Mouse (Mus musculus): ENCODE measurements around the gene Il12rb2. TPM values are rescaled to one million over a fixed set of nuclear protein-coding genes. Genes with fewer than 3 reads are reported as not detected.

The Il12rb2 gene
- total and polyA plus RNA-seq, 3 experiments = 0.08 TPM; not detected in 2

DNA sequence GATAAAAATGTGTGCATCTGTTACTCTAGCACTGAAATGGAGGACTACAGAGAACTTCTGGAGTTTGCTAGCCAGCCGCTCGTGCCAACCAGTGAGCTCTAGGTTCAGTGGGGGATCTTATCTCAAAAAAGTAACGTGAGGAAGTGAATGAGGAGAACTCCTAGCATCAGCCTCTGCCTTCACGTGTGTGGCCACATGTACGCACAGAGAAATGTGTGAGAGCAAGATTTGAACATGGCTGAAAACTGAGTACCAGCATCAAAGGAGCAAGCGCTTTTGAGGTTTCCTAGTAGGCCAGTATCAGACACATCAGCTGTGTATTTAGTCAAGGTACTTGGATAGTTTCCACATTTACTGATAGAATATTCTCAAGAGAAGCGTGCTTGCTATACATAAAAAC lies 111.1 kb downstream of the Il12rb2 start:
- H3K9ac ChIP-seq (ENCODE audit: insufficient read depth, low read depth) = no peak overlapping the region
- DNase-seq (ENCODE audit: extremely low read depth) = no peak
- no peaks in the 10 kb centered on the region for H3K27me3 ChIP-seq (replicated peaks)

DNA sequence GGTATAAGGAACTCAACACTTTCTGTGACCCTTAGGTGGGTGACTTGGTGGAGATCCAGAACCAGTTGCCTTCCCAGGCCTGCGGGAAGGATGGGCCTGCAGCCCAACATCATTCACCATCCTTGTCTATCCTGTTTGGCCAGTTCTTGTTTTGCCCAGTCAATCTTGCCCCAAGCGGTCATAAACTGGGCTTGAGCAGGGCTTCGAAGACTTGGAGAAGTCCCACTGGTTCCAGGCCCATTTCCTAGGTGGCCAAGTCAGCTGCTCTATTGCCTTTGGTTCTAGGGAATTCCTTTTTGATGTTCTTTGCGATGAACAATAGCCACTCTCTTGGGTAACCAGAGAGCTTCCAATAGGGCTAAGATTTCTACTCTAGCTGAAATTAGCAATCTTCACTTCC lies 124.9 kb downstream of the Il12rb2 start:
- Histone ChIP-seq H3K79me2 (replicated peaks; ENCODE audit: control insufficient read depth, extremely low read depth, insufficient read depth, poor library complexity, severe bottlenecking) (no peaks in the 10 kb centered on the region), H3K36me3 (replicated peaks in 1 of 2; ENCODE audit: control insufficient read depth in 1 of 2, insufficient read depth in 1 of 2, low read length in 1 of 2) (no peaks in the 10 kb centered on the region), H3K4me2 (ENCODE audit: insufficient read depth, low read depth, poor library complexity, severe bottlenecking) (no peak overlapping the region), H3K27me3 (replicated peaks) (no peaks in the 10 kb centered on the region), H3K4me1 (ENCODE audit: control insufficient read depth in 1 of 2, insufficient read depth in 2 of 2) (no peaks in the 10 kb centered on the region), H3K4me3 (replicated peaks in 1 of 3; ENCODE audit: low read depth in 2 of 3, low read length in 2 of 3, poor library complexity in 1 of 3) (no peak overlapping the region), H3K27ac (ENCODE audit: insufficient read depth, low read depth) (no peak overlapping the region), H3K9me3 (replicated peaks; ENCODE audit: low read length) (no peaks in the 10 kb centered on the region), H3K9ac (ENCODE audit: insufficient read depth, low read depth) (no peak overlapping the region)
- DNase-seq (ENCODE audit: extremely low read depth) = no peak
- dilution Hi-C loops (cut with MboI; ENCODE audit: extremely low pct_ligation_motif_present, extremely low pct_unique_long_range_greater_than_20kb, low sequenced_read_pairs) = no loop called here
- in situ Hi-C loops (cut with MboI; ENCODE audit: low pct_ligation_motif_present, low pct_unique_long_range_greater_than_20kb, low sequenced_read_pairs) = no loop called here
- TF ChIP-seq MYC (IDR thresholded peaks at IDR 0.05; ENCODE audit: low read depth, low read length) (no peak), KAT2A (IDR thresholded peaks at IDR 0.05; ENCODE audit: insufficient replicate concordance, low read length) (no peak), USF2 (conservative IDR thresholded peaks at IDR 0.05; ENCODE audit: low read depth, low read length) (no peak), IRF4 (IDR thresholded peaks at IDR 0.05; ENCODE audit: low read depth, low read length) (no peak), E2F4 (IDR thresholded peaks at IDR 0.05; ENCODE audit: insufficient replicate concordance, low read depth, low read length) (no peak), RAD21 (IDR thresholded peaks at IDR 0.05; ENCODE audit: low read depth, low read length) (no peak), NELFE (IDR thresholded peaks at IDR 0.05; ENCODE audit: low read depth, low read length) (no peak), ZNF384 (IDR thresholded peaks at IDR 0.05; ENCODE audit: low read depth, low read length) (no peak), NRF1 (IDR thresholded peaks at IDR 0.05; ENCODE audit: low read depth, low read length) (no peak), GABPA (IDR thresholded peaks at IDR 0.05; ENCODE audit: insufficient replicate concordance, low read depth, low read length) (no peak), SIN3A (IDR thresholded peaks at IDR 0.05; ENCODE audit: low read length) (no peak), ETS1 (conservative IDR thresholded peaks at IDR 0.05; ENCODE audit: low read depth, low read length) (no peak), MAFK (IDR thresholded peaks at IDR 0.05; ENCODE audit: insufficient replicate concordance, low read length) (no peak), JUND (conservative IDR thresholded peaks at IDR 0.05; ENCODE audit: low read depth, low read length) (no peak)

More for the DNA sequence above, 111.1 kb downstream of the Il12rb2 start:
- Histone ChIP-seq H3K79me2 (replicated peaks; ENCODE audit: control insufficient read depth, extremely low read depth, insufficient read depth, poor library complexity, severe bottlenecking) (peaks cover 18% of the 10 kb centered on the region), H3K4me3 (replicated peaks in 1 of 3; ENCODE audit: low read depth in 2 of 3, low read length in 2 of 3, poor library complexity in 1 of 3) (no peak overlapping the region), H3K9me3 (replicated peaks; ENCODE audit: low read length) (no peaks in the 10 kb centered on the region), H3K4me2 (ENCODE audit: insufficient read depth, low read depth, poor library complexity, severe bottlenecking) (no peak overlapping the region), H3K4me1 (ENCODE audit: control insufficient read depth in 1 of 2, insufficient read depth in 2 of 2) (peaks cover 0 to 5% of the 10 kb centered on the region in 2 experiments; a peak in 2 of 4 replicates), H3K36me3 (replicated peaks in 1 of 2; ENCODE audit: control insufficient read depth in 1 of 2, insufficient read depth in 1 of 2, low read length in 1 of 2) (peaks cover 0 to under 1% of the 10 kb centered on the region in 2 experiments), H3K27ac (ENCODE audit: insufficient read depth, low read depth) (no peak overlapping the region)
- dilution Hi-C loops (cut with MboI; ENCODE audit: extremely low pct_ligation_motif_present, extremely low pct_unique_long_range_greater_than_20kb, low sequenced_read_pairs) (no loop called here), in situ Hi-C loops (cut with MboI; ENCODE audit: low pct_ligation_motif_present, low pct_unique_long_range_greater_than_20kb, low sequenced_read_pairs) (no loop called here)
- TF ChIP-seq PAX5 (IDR thresholded peaks at IDR 0.05; ENCODE audit: low read length) (no peak), GABPA (IDR thresholded peaks at IDR 0.05; ENCODE audit: insufficient replicate concordance, low read depth, low read length) (no peak), RCOR1 (conservative IDR thresholded peaks at IDR 0.05; ENCODE audit: low read depth, low read length) (no peak)

Data from CH12.LX (cell line).